Mouse (Mus musculus) urinary bladder, postnatal 25 days (tissue): Measurements from ENCODE around the gene Hyal3.
A peak's percentile ranks its signal among the peaks of the same experiment; 100 is the strongest.
"Not testable (repeated sequence)": the region's sequence is repeated elsewhere in the genome, so short reads cannot be mapped to it uniquely, and the experiment has no call there.

Source experiments
- DNase-seq: peaks from one replicate; pipeline ENCODE4 v3.0.0; 2022; ENCODE audit warnings: low spot score

The Hyal3 gene

GRCm38 (mm10) chr9:107550491-107551116 lies 30.0 kb upstream of the Hyal3 start:
- no peak for DNase-seq

DNA sequence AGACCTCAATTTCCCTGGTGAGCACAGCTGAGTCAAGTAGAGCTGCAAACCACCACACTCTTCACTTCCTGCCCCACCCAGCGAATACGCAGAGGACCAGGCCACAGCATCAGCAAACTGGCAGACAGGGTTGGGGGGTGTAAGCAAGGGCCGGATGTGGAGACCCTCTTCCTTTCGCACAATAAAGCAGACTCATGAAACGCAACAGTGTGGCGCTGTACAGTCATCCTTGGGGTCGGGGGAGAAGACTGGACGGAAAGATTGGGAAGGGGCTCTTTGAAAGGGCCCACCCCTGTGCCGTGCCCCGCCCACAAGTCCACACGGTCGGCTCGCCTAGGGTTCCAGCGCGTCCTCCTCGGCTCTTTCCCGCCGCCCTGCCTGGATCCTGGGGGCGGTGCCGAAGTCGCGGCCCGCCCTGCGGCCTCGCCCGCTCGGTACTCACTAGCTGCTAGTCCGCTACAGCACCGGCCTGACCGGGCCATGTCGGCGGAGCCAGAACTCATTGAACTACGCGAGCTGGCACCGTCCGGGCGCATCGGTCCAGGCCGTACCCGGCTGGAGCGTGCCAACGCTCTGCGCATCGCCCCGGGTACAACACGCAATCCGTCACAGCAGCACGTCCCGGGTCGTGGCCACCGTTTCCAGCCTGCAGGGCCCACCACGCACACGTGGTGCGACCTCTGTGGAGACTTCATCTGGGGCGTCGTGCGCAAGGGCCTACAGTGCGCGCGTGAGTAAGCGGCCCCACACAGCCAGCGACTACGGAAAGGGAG lies 29.3 kb upstream of the Hyal3 start, which contains the start of gene Rassf1:
Gene Rassf1, plus strand, starts transcription at position 439 of the 773 bp plus-strand sequence.
- no peak for DNase-seq

GRCm38 (mm10) chr9:107551890-107552355 lies 28.7 kb upstream of the Hyal3 start:
- DNase-seq: no peak

DNA sequence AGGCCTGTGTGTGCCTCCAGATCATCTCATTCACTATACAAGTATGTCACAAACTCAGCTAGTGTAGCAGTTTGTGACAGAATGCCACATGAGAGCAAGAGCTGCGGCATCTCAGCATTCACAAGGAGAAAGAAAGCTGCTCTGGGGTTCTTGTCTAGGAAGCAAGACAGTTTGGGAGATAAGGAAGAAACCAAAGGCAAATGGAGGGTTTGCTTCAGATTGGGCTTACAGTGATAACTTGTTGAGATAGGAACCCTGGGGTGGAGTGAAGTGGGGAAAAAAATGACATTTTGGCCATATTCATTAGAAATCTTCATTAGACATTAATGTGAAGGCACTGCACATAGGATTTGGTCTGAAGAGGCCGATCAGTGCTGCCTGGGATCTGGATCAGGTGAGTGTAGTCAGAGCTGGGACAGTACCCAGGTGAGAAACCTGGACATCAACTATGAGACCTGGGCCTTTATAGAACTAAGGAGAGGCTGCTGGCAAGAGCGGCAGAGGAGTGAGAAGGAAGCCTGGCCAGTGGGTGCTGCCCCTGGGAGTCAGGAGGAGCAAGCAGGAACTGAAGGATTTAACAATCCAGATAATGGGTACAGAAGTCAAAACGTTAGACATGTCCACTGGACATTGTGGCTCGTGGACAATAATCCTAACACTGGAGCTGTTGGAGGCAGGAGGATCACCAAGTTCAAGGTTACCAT lies 27.8 kb upstream of the Hyal3 start:
- no peak for DNase-seq

GRCm38 (mm10) chr9:107553541-107554318 lies 26.9 kb upstream of the Hyal3 start:
- no peak for DNase-seq

DNA sequence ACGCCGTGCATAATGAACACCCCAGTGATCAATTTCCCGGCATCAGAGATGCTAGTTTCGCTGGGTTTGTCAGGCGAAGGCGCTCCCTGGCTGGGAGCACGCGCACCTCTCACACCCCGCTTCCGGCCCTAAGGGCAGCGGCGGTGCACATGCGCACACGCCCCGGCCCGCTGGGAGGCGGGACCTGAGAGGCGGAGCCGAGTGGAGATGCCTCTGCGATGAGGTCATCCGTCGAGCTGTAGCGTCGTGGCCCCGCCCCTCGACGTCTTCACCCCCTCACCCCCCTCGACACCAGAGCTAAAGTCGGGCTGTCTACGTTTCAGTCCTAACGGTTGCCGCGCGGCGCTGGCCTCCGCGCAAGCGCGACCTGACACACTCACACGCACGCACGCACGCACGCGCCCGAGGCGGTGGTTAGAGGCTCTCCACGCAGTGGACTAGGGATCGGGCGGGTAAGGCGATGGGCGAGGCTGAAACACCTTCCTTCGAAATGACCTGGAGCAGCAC lies 26.2 kb upstream of the Hyal3 start:
- DNase-seq: peak; percentile 91

GRCm38 (mm10) chr9:107555031-107555457 lies 25.6 kb upstream of the Hyal3 start:
- no peak for DNase-seq

DNA sequence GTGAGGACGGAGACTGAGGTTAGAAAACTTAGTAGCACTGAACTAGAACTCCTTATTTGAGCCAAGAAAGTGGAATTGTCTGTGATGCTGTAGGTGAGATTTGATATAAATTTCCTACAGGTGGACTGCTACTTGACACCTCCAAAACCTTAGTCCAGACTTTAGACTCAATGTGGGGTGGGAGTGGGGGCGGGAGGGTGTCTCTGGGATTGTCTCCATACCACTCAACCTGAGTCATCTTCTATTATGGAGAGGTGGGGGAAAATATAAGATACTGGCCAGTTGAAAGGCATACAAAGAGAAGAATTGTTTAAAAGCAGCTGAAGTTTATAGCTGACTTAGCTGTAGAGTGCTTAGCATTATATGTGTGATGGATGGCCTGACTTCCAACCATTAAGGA lies 24.9 kb upstream of the Hyal3 start:
- no peak for DNase-seq

DNA sequence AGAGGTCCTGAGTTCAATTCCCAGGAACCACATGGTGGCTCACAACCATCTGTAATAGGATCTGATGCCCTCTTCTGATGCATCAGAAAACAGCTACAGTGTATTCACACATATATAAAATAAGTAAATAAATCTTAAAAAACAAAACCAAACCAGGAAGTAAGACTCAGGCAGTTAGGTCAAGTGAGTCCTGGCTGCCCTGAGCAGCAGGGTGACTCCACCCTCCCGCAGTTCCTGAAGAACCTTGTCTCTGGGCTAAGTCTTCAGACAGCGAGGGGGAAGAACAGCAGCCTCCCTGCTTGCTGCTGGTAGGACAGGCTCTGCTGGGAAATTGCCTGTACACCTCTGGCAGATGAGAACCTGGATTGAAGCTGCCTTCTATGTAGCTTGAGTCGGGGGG lies 24.3 kb upstream of the Hyal3 start:
- no peak for DNase-seq

GRCm38 (mm10) chr9:107563029-107563581 lies 17.5 kb upstream of the Hyal3 start, which contains the start of gene Tusc2:
Gene Tusc2, plus strand, starts transcription at chr9:107563255.
- peak; percentile 87 for DNase-seq

DNA sequence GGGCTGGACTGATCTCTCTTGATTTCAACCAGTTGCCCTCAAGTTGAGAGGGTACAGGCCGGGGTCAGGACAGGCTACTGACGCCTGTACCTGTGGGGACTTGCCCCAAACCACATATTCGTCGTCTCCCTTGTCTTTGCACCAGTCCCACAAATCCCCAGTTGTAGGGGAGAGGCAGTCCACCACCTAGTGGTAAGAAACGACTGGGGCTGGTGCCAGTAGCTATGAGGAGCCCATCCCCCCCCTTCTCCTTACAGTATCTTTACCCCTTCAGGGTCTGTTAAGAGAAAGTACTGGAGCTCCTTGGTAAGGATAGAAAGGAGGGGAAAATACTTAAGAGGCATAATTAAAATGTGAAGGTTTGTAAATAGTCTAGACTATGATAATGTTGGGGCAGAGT lies 15.1 kb upstream of the Hyal3 start:
- not testable (repeated sequence) for DNase-seq

DNA sequence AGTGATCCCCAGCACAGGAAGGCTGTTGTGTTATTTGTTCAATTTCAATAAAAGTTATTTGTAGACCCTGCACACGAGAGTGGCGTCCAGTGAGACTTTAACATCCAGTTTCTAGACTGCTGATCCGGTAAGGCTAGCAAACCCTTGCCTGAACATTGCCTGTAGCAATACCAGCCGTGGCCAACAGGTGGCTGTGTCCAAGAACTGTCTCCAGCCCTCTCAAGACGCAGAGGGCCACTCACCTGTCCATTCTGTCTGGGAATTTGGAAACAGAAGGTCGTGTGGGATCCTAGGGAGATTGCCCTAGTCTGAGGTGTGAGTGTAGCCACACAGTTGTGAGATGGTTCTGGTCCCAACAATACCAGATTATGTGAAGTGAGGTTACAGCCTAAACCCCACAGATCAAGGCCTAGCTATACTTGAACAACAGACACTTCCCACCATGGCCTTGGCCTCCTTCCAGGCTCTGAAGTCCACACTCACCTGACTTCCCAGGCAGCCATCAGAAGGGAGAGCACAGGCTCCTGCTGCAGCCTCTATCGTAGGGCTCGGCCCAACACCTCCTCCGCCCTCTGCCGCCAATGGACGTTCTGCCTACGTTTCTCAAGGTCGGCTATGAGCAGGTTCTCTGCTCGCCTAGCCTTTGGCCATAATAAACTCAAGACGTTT lies 14.4 kb upstream of the Hyal3 start:
- DNase-seq: peak; percentile 82

DNA sequence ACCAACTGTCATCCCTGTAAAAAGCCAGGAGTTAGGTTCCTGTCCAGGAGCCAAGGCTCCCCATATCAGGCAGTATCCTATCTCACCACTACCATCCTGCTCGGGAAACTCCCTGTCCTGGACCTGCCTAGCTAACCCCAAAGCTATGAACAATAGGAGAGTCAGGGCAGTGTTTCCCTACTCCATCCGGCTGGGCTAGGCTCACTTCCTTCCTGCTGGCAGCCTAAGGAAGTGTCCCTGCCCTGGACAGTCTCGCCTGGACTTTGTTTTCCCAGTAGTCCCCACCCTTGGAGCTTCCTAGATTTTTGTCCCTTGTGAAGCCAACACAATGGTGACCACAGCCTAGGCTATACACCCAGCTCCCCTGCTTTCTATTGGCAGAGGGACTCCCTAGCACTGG lies 13.8 kb upstream of the Hyal3 start:
- no peak for DNase-seq

DNA sequence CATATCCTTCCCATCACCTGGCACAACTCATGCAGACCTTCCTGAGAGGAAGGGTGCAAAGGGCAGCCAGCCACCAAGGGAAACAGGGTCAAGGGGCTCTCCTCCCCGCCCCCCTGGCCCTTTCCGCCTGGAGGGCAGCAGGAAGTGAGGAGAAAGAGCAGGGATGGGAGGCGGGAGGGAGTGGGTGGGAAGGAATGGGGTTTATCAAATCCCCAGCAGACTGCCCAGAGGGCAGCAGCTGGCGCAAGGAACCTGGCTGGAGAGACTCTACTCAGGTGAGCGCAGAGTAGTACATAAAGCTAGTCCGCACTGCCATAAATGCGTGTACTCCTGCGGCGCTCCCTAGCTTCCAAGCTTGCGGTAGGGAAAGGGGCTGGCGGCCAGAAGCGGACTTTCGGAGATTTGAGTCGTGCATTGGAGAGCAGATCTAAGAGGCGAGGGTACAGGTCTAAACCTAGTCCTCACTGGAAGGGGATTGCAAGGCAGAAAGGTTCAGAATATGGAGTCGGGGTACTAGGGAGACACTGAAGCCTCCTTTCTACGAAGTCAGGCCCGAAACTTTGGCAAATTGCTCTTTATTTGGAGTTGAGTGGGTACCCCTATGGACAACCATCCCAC lies 12.8 kb upstream of the Hyal3 start, which contains the start of gene Hyal2:
Gene Hyal2, plus strand, starts transcription at position 244 of the 618 bp plus-strand sequence.
- no peak for DNase-seq

- peak; percentile 79 for DNase-seq
These were observed 12.0 kb upstream of the Hyal3 start for GRCm38 (mm10) chr9:107568331-107569261.

DNA sequence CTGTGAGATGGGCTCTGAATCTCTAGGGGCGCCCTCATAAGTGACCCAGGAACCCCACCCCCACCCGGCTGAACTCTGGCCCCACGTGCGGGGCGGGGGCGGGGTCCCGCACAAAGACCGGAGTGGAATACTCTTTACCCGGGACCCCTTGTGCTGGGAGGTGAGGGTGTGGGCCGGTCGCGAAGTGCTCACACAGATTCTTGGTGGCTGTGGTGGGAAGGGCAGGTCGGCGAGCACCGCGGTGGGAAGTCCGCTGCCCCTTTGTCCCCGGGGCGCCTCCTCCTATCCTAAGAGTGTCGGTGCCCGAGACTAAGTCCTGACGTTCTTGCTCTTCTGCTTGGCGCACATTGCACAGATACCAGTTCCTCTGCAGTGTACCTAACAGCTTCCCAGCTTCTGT lies 11.3 kb upstream of the Hyal3 start:
- DNase-seq: no peak

DNA sequence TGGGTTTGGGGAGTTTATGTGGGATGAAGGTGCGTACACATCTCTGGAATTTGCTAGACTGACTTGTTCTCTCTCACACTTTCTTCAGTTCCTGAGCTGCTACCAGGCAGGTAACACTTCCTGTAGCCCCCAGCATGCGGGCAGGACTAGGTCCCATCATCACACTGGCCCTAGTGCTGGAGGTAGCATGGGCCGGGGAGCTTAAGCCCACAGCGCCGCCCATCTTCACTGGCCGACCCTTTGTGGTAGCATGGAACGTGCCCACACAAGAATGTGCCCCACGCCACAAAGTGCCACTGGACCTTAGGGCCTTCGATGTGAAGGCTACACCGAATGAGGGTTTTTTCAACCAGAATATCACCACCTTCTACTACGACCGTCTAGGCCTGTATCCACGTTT lies 10.6 kb upstream of the Hyal3 start:
- no peak for DNase-seq

- no peak for DNase-seq
These were observed 9.8 kb upstream of the Hyal3 start for GRCm38 (mm10) chr9:107570845-107571244.
